Mouse (Mus musculus): ENCODE results near the gene Zfp60.
"Not testable (repeated sequence)": the region's sequence is repeated elsewhere in the genome, so short reads cannot be mapped to it uniquely, and the experiment has no call there.

- TF ChIP-seq POLR2A (IDR thresholded peaks at IDR 0.05; ENCODE audit: borderline replicate concordance, control insufficient read depth, low read depth, low read length); CTCF (IDR thresholded peaks at IDR 0.05; ENCODE audit: control insufficient read depth, insufficient read depth, low read length): not testable (repeated sequence)
Measured at GRCm38 (mm10) chr7:27793865-27794264, 62.7 kb downstream of the Zfp60 start.
